Mouse (Mus musculus): ENCODE results near the gene Bicc1.

- TF ChIP-seq CTCF (IDR thresholded peaks at IDR 0.05; ENCODE audit: low read depth, low read length), result no peak
- TF ChIP-seq POLR2A (IDR thresholded peaks at IDR 0.05; ENCODE audit: extremely low read depth, insufficient read depth, low read length), result no peak
Observed at GRCm38 (mm10) chr10:71145801-71146200, 13.7 kb downstream of the Bicc1 start.
